Mouse (Mus musculus) spleen, adult 2 months (tissue): ENCODE measurements at regions not wholly inside any gene's neighbourhood (a gene's known extent, or its start where the extent isn't known, plus 50 kb on each side); places are given as distances from the start of the nearest gene placed in this dataset.

ENCODE experiments used
- CTCF ChIP-seq: fragments of 200-500 bp; IDR thresholded peaks from 2 replicates; pipeline ENCODE4 v1.5.1; 2011; ENCODE audit warnings: mild to moderate bottlenecking, inconsistent platforms; ENCODE audit not compliant: insufficient read depth, insufficient read length, insufficient replicate concordance; ENCODE audit errors: extremely low read depth
- POLR2A ChIP-seq: fragments of 200-500 bp; IDR thresholded peaks from 2 replicates; pipeline ENCODE4 v1.6.1; 2011; ENCODE audit warnings: low read depth, low read length, inconsistent platforms

DNA sequence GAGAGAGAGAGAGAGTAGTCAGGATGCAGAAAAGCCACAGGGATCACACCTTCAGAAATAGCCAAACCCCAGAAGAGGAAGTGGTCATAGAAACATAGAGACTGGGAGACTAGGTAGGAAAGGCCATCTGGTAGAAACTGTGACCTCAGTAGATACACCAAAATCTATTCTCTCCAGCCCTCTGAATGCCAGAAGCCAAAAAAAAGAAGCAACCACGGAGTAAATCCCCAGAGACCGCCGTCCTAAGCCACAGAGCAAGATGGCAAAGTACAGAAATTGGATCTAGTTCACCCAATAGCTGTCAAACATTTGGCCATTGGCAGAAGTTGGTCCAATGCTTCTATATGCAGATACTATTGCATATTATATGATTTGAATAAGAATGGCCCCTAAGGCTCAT, 86.5 kb upstream of the Usp24 start:
- TF ChIP-seq POLR2A (no peak), CTCF (no peak)
